Mouse (Mus musculus): Measurements from ENCODE around the gene Nadsyn1. TPM values are rescaled to one million over a fixed set of nuclear protein-coding genes. Genes with fewer than 3 reads are reported as not detected.

The Nadsyn1 gene
- polyA plus RNA-seq, 1 experiment from 2014 or later, result 7.7 TPM

GRCm38 (mm10) chr7:143832611-143833010 is 10.0 kb upstream of the Nadsyn1 start:
- Histone ChIP-seq H3K27me3 (replicated peaks; ENCODE audit: low read depth, poor library complexity, severe bottlenecking) (no peaks in the 10 kb centered on the region), H3K27ac (replicated peaks) (no peak overlapping the region), H3K4me3 (no peak overlapping the region; the same call in 1 of the 2 replicates), H3K4me1 (peaks cover 36% of the 10 kb centered on the region), H3K9me3 (no peaks in the 10 kb centered on the region), H3K36me3 (replicated peaks) (peaks cover 48% of the 10 kb centered on the region)
- WGBS, result 95% methylated on average over 2 of the region's 2 CpGs
- no peak for DNase-seq (ENCODE audit: low spot score)

- Histone ChIP-seq H3K36me3 (replicated peaks) (peaks cover 44% of the 10 kb centered on the region), H3K27me3 (replicated peaks; ENCODE audit: low read depth, poor library complexity, severe bottlenecking) (no peaks in the 10 kb centered on the region), H3K4me1 (peaks cover 36% of the 10 kb centered on the region), H3K9me3 (no peaks in the 10 kb centered on the region), H3K4me3 (no peak overlapping the region; the same call in 1 of the 2 replicates), H3K27ac (replicated peaks) (no peak overlapping the region)
- 91% methylated on average over 8 of the region's 8 CpGs for WGBS
- no peak for DNase-seq (ENCODE audit: low spot score)
Observed at GRCm38 (mm10) chr7:143832196-143832595, 9.5 kb upstream of the Nadsyn1 start.

GRCm38 (mm10) chr7:143830399-143830798 is 7.8 kb upstream of the Nadsyn1 start:
- no peak for DNase-seq (ENCODE audit: low spot score)
- Histone ChIP-seq H3K27me3 (replicated peaks; ENCODE audit: low read depth, poor library complexity, severe bottlenecking) (no peaks in the 10 kb centered on the region), H3K4me1 (peaks cover 34% of the 10 kb centered on the region), H3K27ac (replicated peaks) (peak overlapping the region; percentile 95), H3K4me3 (peak overlapping the region; percentile 75), H3K9me3 (no peaks in the 10 kb centered on the region), H3K36me3 (replicated peaks) (peaks cover 28% of the 10 kb centered on the region)
- 15% methylated on average over 6 of the region's 6 CpGs for WGBS

GRCm38 (mm10) chr7:143829504-143830331 is 7.1 kb upstream of the Nadsyn1 start:
- Histone ChIP-seq H3K27ac (replicated peaks) (peak overlapping the region; percentile 95), H3K4me1 (peaks cover 31% of the 10 kb centered on the region), H3K9me3 (no peaks in the 10 kb centered on the region), H3K4me3 (peak overlapping the region; percentile 75), H3K27me3 (replicated peaks; ENCODE audit: low read depth, poor library complexity, severe bottlenecking) (no peaks in the 10 kb centered on the region), H3K36me3 (replicated peaks) (peaks cover 26% of the 10 kb centered on the region)
- peak; percentile 98 for DNase-seq (ENCODE audit: low spot score)
- under 1% methylated on average over 37 of the region's 37 CpGs for WGBS

GRCm38 (mm10) chr7:143826985-143827384 is 4.3 kb upstream of the Nadsyn1 start:
- Histone ChIP-seq H3K36me3 (replicated peaks) (peaks cover 7% of the 10 kb centered on the region), H3K27me3 (replicated peaks; ENCODE audit: low read depth, poor library complexity, severe bottlenecking) (no peaks in the 10 kb centered on the region), H3K4me3 (no peak overlapping the region), H3K4me1 (peaks cover 35% of the 10 kb centered on the region), H3K9me3 (no peaks in the 10 kb centered on the region), H3K27ac (replicated peaks) (no peak overlapping the region)
- WGBS, result 93% methylated on average over 2 of the region's 2 CpGs
- no peak for DNase-seq (ENCODE audit: low spot score)

- H3K4me1 ChIP-seq, result peaks cover 14% of the 10 kb centered on the region
- 87% methylated on average over 4 of the region's 4 CpGs for WGBS
- DNase-seq (ENCODE audit: low spot score), result no peak
- peak overlapping the region; percentile 91 for H3K27ac ChIP-seq (replicated peaks)
- H3K36me3 ChIP-seq (replicated peaks), result peaks cover 9% of the 10 kb centered on the region
- H3K4me3 ChIP-seq, result peak overlapping the region; percentile 77
- no peaks in the 10 kb centered on the region for H3K27me3 ChIP-seq (replicated peaks; ENCODE audit: low read depth, poor library complexity, severe bottlenecking)
- H3K9me3 ChIP-seq, result no peaks in the 10 kb centered on the region
Observed at GRCm38 (mm10) chr7:143823266-143823605, 587 bp upstream of the Nadsyn1 start.

GRCm38 (mm10) chr7:143821241-143821640 is 1.4 kb downstream of the Nadsyn1 start:
- Histone ChIP-seq H3K36me3 (replicated peaks) (peaks cover 27% of the 10 kb centered on the region), H3K9me3 (no peaks in the 10 kb centered on the region), H3K4me1 (peaks cover 14% of the 10 kb centered on the region), H3K4me3 (no peak overlapping the region), H3K27ac (replicated peaks) (no peak overlapping the region), H3K27me3 (replicated peaks; ENCODE audit: low read depth, poor library complexity, severe bottlenecking) (no peaks in the 10 kb centered on the region)
- DNase-seq (ENCODE audit: low spot score), result no peak
- WGBS, result 84% methylated on average over 2 of the region's 2 CpGs

GRCm38 (mm10) chr7:143819201-143819600 is 3.4 kb downstream of the Nadsyn1 start:
- Histone ChIP-seq H3K4me3 (no peak overlapping the region), H3K4me1 (peaks cover 14% of the 10 kb centered on the region), H3K27me3 (replicated peaks; ENCODE audit: low read depth, poor library complexity, severe bottlenecking) (no peaks in the 10 kb centered on the region), H3K27ac (replicated peaks) (no peak overlapping the region), H3K36me3 (replicated peaks) (peaks cover 47% of the 10 kb centered on the region), H3K9me3 (no peaks in the 10 kb centered on the region)
- no peak for DNase-seq (ENCODE audit: low spot score)
- 71% methylated on average over 4 of the region's 4 CpGs for WGBS

GRCm38 (mm10) chr7:143808909-143809308 is 13.7 kb downstream of the Nadsyn1 start:
- no peaks in the 10 kb centered on the region for H3K9me3 ChIP-seq
- H3K4me3 ChIP-seq, result no peak overlapping the region
- H3K4me1 ChIP-seq, result no peaks in the 10 kb centered on the region
- no peaks in the 10 kb centered on the region for H3K27me3 ChIP-seq (replicated peaks; ENCODE audit: low read depth, poor library complexity, severe bottlenecking)
- DNase-seq (ENCODE audit: low spot score), result peak; percentile 18
- WGBS, result 35% methylated on average over 1 of the region's 1 CpGs
- H3K36me3 ChIP-seq (replicated peaks), result peaks cover 97% of the 10 kb centered on the region
- H3K27ac ChIP-seq (replicated peaks), result no peak overlapping the region

GRCm38 (mm10) chr7:143805199-143805624 is 17.4 kb downstream of the Nadsyn1 start:
- H3K4me1 ChIP-seq, result no peaks in the 10 kb centered on the region
- WGBS, result 86% methylated on average over 5 of the region's 5 CpGs
- H3K27me3 ChIP-seq (replicated peaks; ENCODE audit: low read depth, poor library complexity, severe bottlenecking), result no peaks in the 10 kb centered on the region
- H3K27ac ChIP-seq (replicated peaks), result no peak overlapping the region
- no peaks in the 10 kb centered on the region for H3K9me3 ChIP-seq
- DNase-seq (ENCODE audit: low spot score), result no peak
- H3K36me3 ChIP-seq (replicated peaks), result peaks cover 97% of the 10 kb centered on the region
- H3K4me3 ChIP-seq, result no peak overlapping the region

- DNase-seq (ENCODE audit: low spot score), result no peak
- Histone ChIP-seq H3K4me1 (no peaks in the 10 kb centered on the region), H3K9me3 (no peaks in the 10 kb centered on the region), H3K4me3 (no peak overlapping the region), H3K27me3 (replicated peaks; ENCODE audit: low read depth, poor library complexity, severe bottlenecking) (no peaks in the 10 kb centered on the region), H3K36me3 (replicated peaks) (peaks cover 97% of the 10 kb centered on the region), H3K27ac (replicated peaks) (no peak overlapping the region)
- WGBS, result 90% methylated on average over 8 of the region's 8 CpGs
Observed at GRCm38 (mm10) chr7:143801195-143802065, 21.2 kb downstream of the Nadsyn1 start.

- Histone ChIP-seq H3K27ac (replicated peaks) (no peak overlapping the region), H3K4me3 (no peak overlapping the region), H3K27me3 (replicated peaks; ENCODE audit: low read depth, poor library complexity, severe bottlenecking) (no peaks in the 10 kb centered on the region), H3K9me3 (no peaks in the 10 kb centered on the region), H3K36me3 (replicated peaks) (peaks cover 97% of the 10 kb centered on the region), H3K4me1 (no peaks in the 10 kb centered on the region)
- 93% methylated on average over 1 of the region's 1 CpGs for WGBS
- no peak for DNase-seq (ENCODE audit: low spot score)
Observed at GRCm38 (mm10) chr7:143800770-143801169, 21.9 kb downstream of the Nadsyn1 start.
